Mouse (Mus musculus): ENCODE results near the gene Bnip2. TPM values are rescaled to one million over a fixed set of nuclear protein-coding genes. Genes with fewer than 3 reads are reported as not detected.

Gene Bnip2
- polyA plus RNA-seq, 1 experiment, result 63.5 TPM

- Histone ChIP-seq H3K4me3 (replicated peaks; ENCODE audit: control insufficient read depth, low read depth, low read length) (no peak overlapping the region), H3K4me1 (ENCODE audit: control insufficient read depth, insufficient read depth, low read length) (no peaks in the 10 kb centered on the region; the same call in 1 of the 2 replicates), H3K27ac (ENCODE audit: control insufficient read depth, insufficient read depth, low read depth, low read length, poor library complexity) (no peak overlapping the region)
- WGBS, result 67% methylated on average over 1 of the region's 1 CpGs
- TF ChIP-seq CTCF (IDR thresholded peaks at IDR 0.05; ENCODE audit: control insufficient read depth, insufficient read depth, low read length), result no peak
- no peak for TF ChIP-seq POLR2A (IDR thresholded peaks at IDR 0.05; ENCODE audit: borderline replicate concordance, control insufficient read depth, low read depth, low read length)
Measured at GRCm38 (mm10) chr9:70042935-70043334, 53.7 kb downstream of the Bnip2 start.

GRCm38 (mm10) chr9:70044865-70045264 is 55.6 kb downstream of the Bnip2 start:
- no peak overlapping the region for H3K27ac ChIP-seq (ENCODE audit: control insufficient read depth, insufficient read depth, low read depth, low read length, poor library complexity)
- no peak overlapping the region for H3K4me3 ChIP-seq (replicated peaks; ENCODE audit: control insufficient read depth, low read depth, low read length)
- WGBS, result 60% methylated on average over 2 of the region's 2 CpGs
- H3K4me1 ChIP-seq (ENCODE audit: control insufficient read depth, insufficient read depth, low read length), result no peaks in the 10 kb centered on the region; the same call in 1 of the 2 replicates
- TF ChIP-seq POLR2A (IDR thresholded peaks at IDR 0.05; ENCODE audit: borderline replicate concordance, control insufficient read depth, low read depth, low read length) (no peak), CTCF (IDR thresholded peaks at IDR 0.05; ENCODE audit: control insufficient read depth, insufficient read depth, low read length) (no peak)

- TF ChIP-seq POLR2A (IDR thresholded peaks at IDR 0.05; ENCODE audit: borderline replicate concordance, control insufficient read depth, low read depth, low read length) (no peak), CTCF (IDR thresholded peaks at IDR 0.05; ENCODE audit: control insufficient read depth, insufficient read depth, low read length) (no peak)
- Histone ChIP-seq H3K27ac (ENCODE audit: control insufficient read depth, insufficient read depth, low read depth, low read length, poor library complexity) (no peak overlapping the region), H3K4me1 (ENCODE audit: control insufficient read depth, insufficient read depth, low read length) (no peaks in the 10 kb centered on the region; the same call in 1 of the 2 replicates), H3K4me3 (replicated peaks; ENCODE audit: control insufficient read depth, low read depth, low read length) (no peak overlapping the region)
- 65% methylated on average over 6 of the region's 6 CpGs for WGBS
Measured at GRCm38 (mm10) chr9:70046255-70046654, 57.0 kb downstream of the Bnip2 start.

- Histone ChIP-seq H3K4me3 (replicated peaks; ENCODE audit: control insufficient read depth, low read depth, low read length) (no peak overlapping the region), H3K27ac (ENCODE audit: control insufficient read depth, insufficient read depth, low read depth, low read length, poor library complexity) (no peak overlapping the region), H3K4me1 (ENCODE audit: control insufficient read depth, insufficient read depth, low read length) (no peaks in the 10 kb centered on the region; the same call in 1 of the 2 replicates)
- TF ChIP-seq POLR2A (IDR thresholded peaks at IDR 0.05; ENCODE audit: borderline replicate concordance, control insufficient read depth, low read depth, low read length) (no peak), CTCF (IDR thresholded peaks at IDR 0.05; ENCODE audit: control insufficient read depth, insufficient read depth, low read length) (no peak)
- WGBS, result 87% methylated on average over 3 of the region's 3 CpGs
Measured at GRCm38 (mm10) chr9:70047839-70048238, 58.6 kb downstream of the Bnip2 start.

GRCm38 (mm10) chr9:70048280-70048679 is 59.0 kb downstream of the Bnip2 start:
- no peaks in the 10 kb centered on the region; the same call in 1 of the 2 replicates for H3K4me1 ChIP-seq (ENCODE audit: control insufficient read depth, insufficient read depth, low read length)
- TF ChIP-seq POLR2A (IDR thresholded peaks at IDR 0.05; ENCODE audit: borderline replicate concordance, control insufficient read depth, low read depth, low read length) (no peak), CTCF (IDR thresholded peaks at IDR 0.05; ENCODE audit: control insufficient read depth, insufficient read depth, low read length) (no peak)
- no peak overlapping the region for H3K27ac ChIP-seq (ENCODE audit: control insufficient read depth, insufficient read depth, low read depth, low read length, poor library complexity)
- WGBS, result 57% methylated on average over 5 of the region's 5 CpGs
- H3K4me3 ChIP-seq (replicated peaks; ENCODE audit: control insufficient read depth, low read depth, low read length), result no peak overlapping the region

- no peak for TF ChIP-seq CTCF (IDR thresholded peaks at IDR 0.05; ENCODE audit: control insufficient read depth, insufficient read depth, low read length)
- TF ChIP-seq POLR2A (IDR thresholded peaks at IDR 0.05; ENCODE audit: borderline replicate concordance, control insufficient read depth, low read depth, low read length), result no peak
- Histone ChIP-seq H3K4me3 (replicated peaks; ENCODE audit: control insufficient read depth, low read depth, low read length) (no peak overlapping the region), H3K27ac (ENCODE audit: control insufficient read depth, insufficient read depth, low read depth, low read length, poor library complexity) (no peak overlapping the region), H3K4me1 (ENCODE audit: control insufficient read depth, insufficient read depth, low read length) (no peaks in the 10 kb centered on the region; the same call in 1 of the 2 replicates)
- WGBS, result 56% methylated on average over 6 of the region's 6 CpGs
Measured at GRCm38 (mm10) chr9:70048751-70049415, 59.6 kb downstream of the Bnip2 start.

- Histone ChIP-seq H3K4me1 (ENCODE audit: control insufficient read depth, insufficient read depth, low read length) (no peaks in the 10 kb centered on the region), H3K4me3 (replicated peaks; ENCODE audit: control insufficient read depth, low read depth, low read length) (no peak overlapping the region), H3K27ac (ENCODE audit: control insufficient read depth, insufficient read depth, low read depth, low read length, poor library complexity) (no peak overlapping the region)
- WGBS, result 50% methylated on average over 3 of the region's 3 CpGs
- TF ChIP-seq CTCF (IDR thresholded peaks at IDR 0.05; ENCODE audit: control insufficient read depth, insufficient read depth, low read length) (no peak), POLR2A (IDR thresholded peaks at IDR 0.05; ENCODE audit: borderline replicate concordance, control insufficient read depth, low read depth, low read length) (no peak)
Measured at GRCm38 (mm10) chr9:70049416-70049783, 60.1 kb downstream of the Bnip2 start.

GRCm38 (mm10) chr9:70049839-70050238 is 60.6 kb downstream of the Bnip2 start:
- TF ChIP-seq POLR2A (IDR thresholded peaks at IDR 0.05; ENCODE audit: borderline replicate concordance, control insufficient read depth, low read depth, low read length) (no peak), CTCF (IDR thresholded peaks at IDR 0.05; ENCODE audit: control insufficient read depth, insufficient read depth, low read length) (no peak)
- no peak overlapping the region for H3K27ac ChIP-seq (ENCODE audit: control insufficient read depth, insufficient read depth, low read depth, low read length, poor library complexity)
- no peaks in the 10 kb centered on the region for H3K4me1 ChIP-seq (ENCODE audit: control insufficient read depth, insufficient read depth, low read length)
- no peak overlapping the region for H3K4me3 ChIP-seq (replicated peaks; ENCODE audit: control insufficient read depth, low read depth, low read length)
- WGBS, result 5% methylated on average over 8 of the region's 8 CpGs

Data from bone marrow, adult 2 months (tissue).